Mouse (Mus musculus) stomach, postnatal 0 days (tissue): ENCODE data around the gene Gja5.

Experiments
- CTCF ChIP-seq: IDR thresholded peaks from 2 replicates; pipeline ENCODE4 v1.5.1; 2016; ENCODE audit warnings: antibody characterized with exemption, low read depth, mild to moderate bottlenecking, moderate library complexity
- EP300 ChIP-seq: optimal IDR thresholded peaks from 2 replicates; pipeline ENCODE3; 2016; ENCODE audit warnings: antibody characterized with exemption

DNA sequence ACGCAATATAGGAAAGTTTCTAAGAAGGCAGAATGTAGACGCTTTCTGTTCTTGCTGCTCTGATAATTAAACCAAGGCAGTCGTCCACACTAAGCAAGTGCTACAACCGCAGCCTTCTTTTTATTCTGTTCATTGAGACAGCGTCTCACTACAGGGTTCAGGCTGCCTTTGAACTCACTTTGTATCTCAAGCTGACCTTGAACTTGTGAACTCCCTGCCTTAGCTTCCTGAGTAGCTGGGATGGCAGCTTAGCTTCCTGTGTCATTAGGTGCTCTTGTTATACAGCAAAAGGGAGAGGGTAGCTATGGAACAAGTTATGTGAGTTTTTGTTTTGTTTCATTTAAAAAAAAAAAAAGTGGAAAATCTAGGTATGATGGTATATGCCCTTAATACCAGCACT is 177.7 kb downstream of the Gja5 start:
- no peak for TF ChIP-seq CTCF
- no peak for TF ChIP-seq EP300
